Mouse (Mus musculus) bone marrow macrophage, adult 2 months (primary cell): ENCODE measurements around the gene Bcar1.

Source experiments
- CTCF ChIP-seq: IDR thresholded peaks from 2 replicates; pipeline ENCODE4 v1.5.1; 2012; ENCODE audit warnings: low read depth, mild to moderate bottlenecking, low read length, moderate library complexity
- POLR2A ChIP-seq: IDR thresholded peaks from 2 replicates; pipeline ENCODE4 v1.6.1; 2012; ENCODE audit warnings: mild to moderate bottlenecking, low read depth, low read length, borderline replicate concordance

DNA sequence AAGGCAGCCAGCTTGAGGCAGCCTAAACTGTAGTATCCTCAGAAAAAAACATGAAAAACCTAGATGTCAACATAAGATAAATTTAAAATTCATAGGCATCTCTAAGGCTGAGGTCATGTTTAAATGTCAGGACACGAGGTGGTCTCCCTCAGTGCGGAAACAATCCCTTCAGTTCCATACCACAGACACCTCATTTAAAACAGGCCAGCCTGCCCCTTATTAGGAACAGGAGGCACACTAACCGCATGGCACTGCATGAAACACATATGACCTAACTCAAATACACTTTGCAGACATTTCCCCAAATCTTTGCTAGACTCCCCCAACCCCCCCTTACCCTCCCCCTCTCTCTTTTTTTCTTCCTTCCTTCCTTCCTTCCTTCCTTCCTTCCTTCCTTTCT lies 44.9 kb upstream of the Bcar1 start:
- TF ChIP-seq POLR2A = no peak
- TF ChIP-seq CTCF = no peak
